Mouse (Mus musculus): ENCODE results near the gene Myt1l.

DNA sequence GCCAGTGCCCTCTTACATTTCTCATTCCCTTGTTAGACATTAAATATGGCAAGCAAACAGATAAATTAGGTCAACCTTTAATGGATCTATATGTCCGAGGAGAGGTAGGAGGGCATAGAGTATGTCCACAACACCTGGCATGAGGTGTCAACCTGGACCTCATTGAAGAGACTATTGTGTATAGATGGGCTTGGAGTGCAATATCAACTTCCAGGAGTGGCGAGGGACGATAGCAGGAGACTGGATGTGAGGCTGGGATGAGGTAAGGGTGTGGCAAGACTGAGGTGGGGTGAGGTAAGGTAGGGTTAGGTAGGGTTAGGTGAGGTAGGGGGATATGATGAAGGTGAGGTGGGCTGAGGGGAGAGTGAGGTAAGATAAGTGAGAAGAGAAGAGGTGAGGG lies 171.8 kb downstream of the Myt1l start:
- no peak for TF ChIP-seq CTCF (IDR thresholded peaks at IDR 0.05; ENCODE audit: control insufficient read depth, insufficient read depth, low read length)
- TF ChIP-seq POLR2A (IDR thresholded peaks at IDR 0.05; ENCODE audit: borderline replicate concordance, control insufficient read depth, low read depth, low read length): no peak
